Mouse (Mus musculus): ENCODE results near the gene Ogg1.

DNA sequence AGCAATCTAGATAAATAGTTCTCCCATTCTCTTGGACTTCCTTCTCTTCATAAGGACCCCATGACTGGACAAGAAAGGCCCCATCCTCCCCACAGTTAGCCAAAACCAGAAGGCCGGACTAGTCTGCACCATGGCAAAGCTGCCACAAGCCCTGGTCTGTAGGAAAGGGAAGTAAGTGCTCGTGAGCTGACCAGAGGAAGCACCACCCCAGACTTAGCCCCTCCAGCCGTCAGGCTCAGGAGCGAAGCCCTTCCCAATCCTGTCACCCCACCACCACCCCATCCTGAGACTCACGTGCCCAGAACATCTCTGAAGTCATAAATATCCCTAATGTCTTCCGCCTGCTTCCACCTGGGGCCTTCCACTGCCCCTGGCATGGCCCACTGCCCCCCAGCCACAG lies 14.8 kb downstream of the Ogg1 start:
- TF ChIP-seq EP300 (IDR thresholded peaks at IDR 0.05; ENCODE audit: insufficient read depth, low read depth, low read length) (no peak), POLR2A (IDR thresholded peaks at IDR 0.05; ENCODE audit: insufficient read depth, low read length) (no peak), CTCF (IDR thresholded peaks at IDR 0.05; ENCODE audit: low read depth, low read length) (no peak)

All from ES-Bruce4 (cell line).